Mouse (Mus musculus) hematopoietic stem cell, adult 5-6 weeks (primary cell): ENCODE measurements around the gene Fam118b. TPM values are rescaled to one million over a fixed set of nuclear protein-coding genes. Genes with fewer than 3 reads are reported as not detected.

ENCODE experiments used
- ATAC-seq, 2 experiments: fragments of 125-278 bp in 1 of 2; replicated peaks in 1 of 2; 2 replicates each; pipeline ENCODE4 v1.8.0; 2016 to 2017; ENCODE audit warnings: inconsistent platforms in 2 of 2, mild to moderate bottlenecking in 2 of 2, moderate number of reproducible peaks in 2 of 2, low read depth in 1 of 2, moderate TSS enrichment in 1 of 2; ENCODE audit not compliant: low FRiP score in 2 of 2, poor library complexity in 2 of 2, severe bottlenecking in 2 of 2, insufficient read depth in 1 of 2, low TSS enrichment in 1 of 2
- total RNA-seq: library from RNA; stranded (forward); fragments of 172-1452, 232-1000 nt; gene quantifications from 2 replicates; pipeline ENCODE4 v1.2.3, GENCODE M21; 2017

Gene Fam118b
- total RNA-seq, 1 experiment from 2014 or later = 6.1 TPM

- ATAC-seq = peak; percentile 94 to 98
Observed at GRCm38 (mm10) chr9:35210542-35211474, 56.8 kb downstream of the Fam118b start, which contains the start of gene Foxred1. Gene Foxred1 (minus strand): TSS chr9:35211055.

- ATAC-seq = no peak
Observed at GRCm38 (mm10) chr9:35204421-35204820, 63.2 kb downstream of the Fam118b start.

GRCm38 (mm10) chr9:35203536-35203935, 64.1 kb downstream of the Fam118b start:
- no peak for ATAC-seq

- no peak for ATAC-seq
Observed at GRCm38 (mm10) chr9:35200529-35201060, 67.0 kb downstream of the Fam118b start.

GRCm38 (mm10) chr9:35199772-35200471, 67.7 kb downstream of the Fam118b start, which contains the start of the genes Srpr and Tirap:
Gene Srpr (plus strand): TSS chr9:35200175.
Gene Tirap (minus strand): TSS chr9:35200291.
- ATAC-seq = peak; percentile 97 to 98

- ATAC-seq = peak; percentile 18 to 40; a peak in 3 of 4 replicates
Observed at GRCm38 (mm10) chr9:35198945-35199771, 68.4 kb downstream of the Fam118b start.

GRCm38 (mm10) chr9:35198351-35198750, 69.3 kb downstream of the Fam118b start:
- ATAC-seq = no peak

- no peak for ATAC-seq
Observed at GRCm38 (mm10) chr9:35197625-35198024, 70.0 kb downstream of the Fam118b start.

GRCm38 (mm10) chr9:35194048-35194447, 73.6 kb downstream of the Fam118b start:
- ATAC-seq = peak; percentile 49 to 66; a peak in 1 of 4 replicates

GRCm38 (mm10) chr9:35192983-35193542, 74.5 kb downstream of the Fam118b start:
- ATAC-seq = no peak

- ATAC-seq = no peak
Observed at GRCm38 (mm10) chr9:35188700-35189099, 78.9 kb downstream of the Fam118b start.

GRCm38 (mm10) chr9:35187351-35187903, 80.2 kb downstream of the Fam118b start:
- no peak for ATAC-seq

GRCm38 (mm10) chr9:35186430-35186829, 81.2 kb downstream of the Fam118b start:
- no peak for ATAC-seq

GRCm38 (mm10) chr9:35183359-35183758, 84.2 kb downstream of the Fam118b start:
- peak; percentile 42 to 75; a peak in 3 of 4 replicates for ATAC-seq

- no peak for ATAC-seq
Observed at GRCm38 (mm10) chr9:35182832-35183231, 84.8 kb downstream of the Fam118b start.

GRCm38 (mm10) chr9:35176124-35176659, 91.4 kb downstream of the Fam118b start:
- no peak; a peak in 1 of 4 replicates for ATAC-seq
